Mouse (Mus musculus): ENCODE data around the gene Gm28036.
"Not testable (repeated sequence)": the region's sequence is repeated elsewhere in the genome, so short reads cannot be mapped to it uniquely, and the experiment has no call there.

The Gm28036 gene

GRCm38 (mm10) chr2:156126992-156127391 is at the start of gene Gm28036:
Gene Gm28036 (minus strand): TSS chr2:156127092.
- DNase-seq (ENCODE audit: low spot score in 2 of 2), result no peak

DNA sequence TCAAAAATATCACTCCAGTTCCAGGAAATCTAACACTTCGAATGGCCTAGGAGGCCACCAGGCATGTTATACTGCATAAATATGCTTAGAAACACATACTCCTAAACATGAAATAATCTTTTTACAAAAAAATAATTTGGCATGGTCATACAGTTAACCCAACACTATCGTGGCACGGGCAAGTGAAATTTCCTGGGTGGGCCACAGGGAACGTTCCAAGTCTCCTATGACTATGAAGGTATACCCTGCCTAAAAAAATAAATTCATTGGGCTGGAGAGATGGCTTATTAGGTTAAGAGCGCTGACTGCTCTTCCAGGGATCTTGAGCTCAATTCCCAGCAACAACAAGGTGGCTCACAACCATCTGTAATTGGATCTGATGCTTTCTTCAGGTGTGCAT is 39.7 kb upstream of the Gm28036 start:
- no peak for DNase-seq (ENCODE audit: low spot score in 2 of 2)

GRCm38 (mm10) chr2:156165478-156165877 is 38.6 kb upstream of the Gm28036 start:
- no peak for DNase-seq (ENCODE audit: low spot score in 2 of 2)

DNA sequence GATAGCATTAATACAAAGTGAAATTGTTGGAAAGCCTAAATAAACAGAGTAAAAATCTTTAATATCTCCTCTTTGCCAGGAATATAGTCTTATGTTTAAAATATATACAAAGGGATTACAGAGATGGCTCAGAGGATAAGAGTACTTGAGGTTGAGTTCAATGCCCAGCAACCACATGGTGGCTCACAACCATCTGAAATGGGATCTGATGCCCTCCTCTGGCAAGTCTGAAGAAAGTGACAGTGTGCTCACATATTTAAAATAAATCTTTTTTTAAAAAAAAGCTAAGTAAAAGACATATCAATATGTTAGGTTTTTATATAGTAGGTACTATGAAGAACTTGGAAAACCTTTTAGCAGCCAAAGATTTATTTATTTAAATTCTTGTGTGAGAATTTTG is 24.6 kb upstream of the Gm28036 start:
- no peak for DNase-seq (ENCODE audit: low spot score in 2 of 2)

GRCm38 (mm10) chr2:156147316-156147915 is 20.5 kb upstream of the Gm28036 start:
- DNase-seq (ENCODE audit: low spot score in 2 of 2), result no peak

DNA sequence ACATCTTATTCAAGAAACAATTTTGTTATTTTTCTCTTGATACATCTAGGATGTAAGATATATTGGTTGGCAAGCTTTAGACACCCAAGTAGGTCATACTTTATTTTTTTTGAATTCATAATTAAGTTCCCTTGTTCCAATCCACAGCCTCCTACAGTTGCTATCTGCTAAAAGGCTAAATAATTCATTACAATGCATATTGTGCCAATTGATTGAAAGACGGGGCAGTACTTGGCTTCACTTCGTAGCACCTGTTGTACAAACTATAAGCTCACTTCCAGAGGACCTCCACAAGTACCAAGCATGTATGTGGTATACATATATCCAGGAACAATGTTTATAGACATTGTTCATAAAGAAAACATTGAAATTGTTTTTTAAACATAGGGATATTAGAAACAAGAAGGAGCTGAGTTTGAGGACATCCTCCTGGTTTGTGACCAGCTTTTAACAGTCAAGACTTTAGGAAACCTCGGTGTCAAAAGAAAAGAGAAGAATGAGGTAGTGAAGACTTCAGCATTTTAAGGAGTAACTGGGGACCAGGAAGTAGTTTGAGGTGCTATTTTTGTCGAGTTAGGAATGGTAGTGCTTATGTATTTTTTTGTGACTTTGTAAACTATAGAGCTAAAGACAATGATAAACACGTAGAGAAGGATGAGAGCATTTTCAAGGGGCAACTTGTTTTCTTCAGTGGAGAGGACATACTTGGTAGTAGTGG is 19.5 kb upstream of the Gm28036 start:
- no peak for DNase-seq (ENCODE audit: low spot score in 2 of 2)

DNA sequence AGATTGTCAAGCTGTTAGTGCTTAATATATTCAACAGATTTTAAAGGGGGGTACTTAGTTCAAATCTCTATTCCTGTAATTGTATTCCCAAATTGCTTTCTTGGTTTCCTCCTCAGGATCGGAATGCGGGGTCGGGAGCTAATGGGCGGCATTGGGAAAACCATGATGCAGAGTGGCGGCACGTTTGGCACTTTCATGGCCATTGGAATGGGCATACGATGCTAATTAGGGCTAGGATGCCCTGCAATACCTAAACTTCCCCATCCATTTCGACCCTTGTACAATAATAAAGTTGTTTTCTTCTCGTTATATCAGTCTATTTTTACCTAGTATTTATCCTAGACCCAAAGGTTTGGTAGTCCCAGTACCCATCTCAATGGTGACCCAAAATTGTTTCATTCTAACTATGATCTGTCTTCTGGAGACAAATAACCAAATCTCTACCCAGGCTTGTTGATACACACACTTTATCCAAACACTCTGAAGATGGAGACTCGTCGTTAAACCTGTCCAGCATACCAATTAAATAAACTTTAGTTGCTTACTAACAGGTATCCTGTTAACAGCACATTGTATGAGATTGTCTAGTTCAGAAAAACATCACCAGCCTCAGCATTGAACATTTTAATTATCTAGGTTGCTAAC is 18.7 kb upstream of the Gm28036 start:
- DNase-seq (ENCODE audit: low spot score in 2 of 2), result no peak

GRCm38 (mm10) chr2:156143953-156144724 is 17.2 kb upstream of the Gm28036 start, which contains the start of the genes Romo1 and Nfs1:
Gene Romo1 (plus strand): TSS chr2:156144039.
Gene Nfs1 (minus strand): TSS chr2:156144186.
- DNase-seq (ENCODE audit: low spot score in 2 of 2), result peak; percentile 98

- DNase-seq (ENCODE audit: low spot score in 2 of 2), result no peak
These were observed 16.5 kb upstream of the Gm28036 start for GRCm38 (mm10) chr2:156143367-156143766.

- no peak for DNase-seq (ENCODE audit: low spot score in 2 of 2)
These were observed 15.9 kb upstream of the Gm28036 start for GRCm38 (mm10) chr2:156142820-156143219.

DNA sequence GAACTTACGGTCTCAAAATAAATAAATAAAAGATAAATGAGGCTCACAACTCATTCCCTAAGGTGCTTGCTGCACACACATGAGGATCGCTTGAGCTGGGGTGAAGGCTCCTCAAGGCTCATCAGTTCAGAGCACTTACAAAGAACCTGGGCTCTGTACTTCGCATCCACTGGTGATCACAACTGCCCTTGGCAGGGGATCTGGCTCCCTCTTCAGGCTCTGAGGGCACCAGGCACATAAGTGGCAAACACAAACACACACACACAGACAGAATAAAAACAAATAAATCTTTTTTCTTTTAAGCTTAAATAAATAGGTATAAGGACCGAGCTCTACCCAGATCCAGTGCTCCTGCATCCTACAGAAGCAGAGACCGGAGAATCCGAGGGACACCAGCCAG is 8.8 kb upstream of the Gm28036 start:
- DNase-seq (ENCODE audit: low spot score in 2 of 2), result peak in 1 of 2 experiments; percentile 9

DNA sequence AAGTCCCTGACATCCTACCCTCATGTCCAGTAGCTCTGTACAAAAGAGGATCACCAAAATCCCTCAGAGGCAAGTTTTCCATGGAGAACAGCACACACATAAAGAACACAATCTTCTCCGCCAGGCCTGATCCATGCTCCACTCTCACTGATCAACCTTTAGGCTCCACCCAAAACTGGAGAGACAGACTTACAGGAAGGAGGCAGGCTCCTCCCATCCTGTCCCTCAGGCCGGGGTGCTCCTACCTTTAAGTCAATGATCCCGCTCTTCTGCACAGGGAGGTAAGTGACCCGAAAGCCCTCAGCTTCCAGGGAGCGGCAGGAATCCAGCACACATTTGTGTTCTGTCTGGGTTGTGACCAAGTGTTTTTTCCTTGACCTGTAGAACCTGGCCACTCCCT is 7.3 kb upstream of the Gm28036 start:
- peak in 1 of 2 experiments; percentile 12 for DNase-seq (ENCODE audit: low spot score in 2 of 2)

GRCm38 (mm10) chr2:156123731-156124130 is 3.2 kb downstream of the Gm28036 start:
- DNase-seq (ENCODE audit: low spot score in 2 of 2), result no peak

- no peak for DNase-seq (ENCODE audit: low spot score in 2 of 2)
These were observed 7.3 kb downstream of the Gm28036 start for GRCm38 (mm10) chr2:156119566-156119965.

GRCm38 (mm10) chr2:156112080-156112423 is 14.8 kb downstream of the Gm28036 start:
- not testable (repeated sequence) for DNase-seq (ENCODE audit: low spot score in 2 of 2)

DNA sequence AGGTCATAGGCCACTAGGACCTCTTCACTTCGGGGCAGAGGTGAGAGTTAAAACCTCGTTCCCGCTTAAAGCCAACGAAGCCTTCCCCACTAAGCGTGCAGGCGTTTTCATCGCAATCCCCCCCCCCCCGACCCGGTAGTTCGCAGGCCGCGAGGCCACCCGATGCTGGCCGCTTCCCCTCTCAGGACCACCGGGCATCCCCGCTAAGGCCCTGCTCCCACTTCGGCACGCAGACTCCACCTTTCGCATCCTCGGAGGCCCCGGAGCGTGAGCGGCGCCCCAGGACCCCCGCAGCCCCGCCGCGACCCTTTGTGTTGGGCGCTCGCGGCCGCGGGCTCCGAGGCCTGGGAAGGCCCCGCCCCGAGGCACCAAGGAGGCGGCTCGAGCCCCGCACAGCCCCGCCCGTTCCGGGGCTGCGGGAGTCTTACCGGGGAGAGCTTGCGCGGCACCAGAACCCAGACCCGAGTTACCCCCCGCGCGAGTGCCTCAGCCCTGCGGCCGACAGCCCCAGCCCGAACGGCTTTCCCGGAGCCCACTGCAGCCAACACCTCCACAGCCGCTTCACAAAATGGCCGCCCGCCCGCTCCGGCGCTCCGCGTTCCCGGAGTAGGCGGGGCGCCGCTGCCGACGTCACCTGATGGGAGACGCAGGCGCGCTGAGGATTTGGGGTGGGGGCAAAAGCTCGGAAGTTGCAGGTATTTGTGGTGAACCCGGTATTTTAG is 15.4 kb downstream of the Gm28036 start, which contains the start of the genes Cpne1 and Rbm12:
Gene Cpne1, minus strand, starts transcription at position 608 of the 722 bp plus-strand sequence.
Gene Rbm12, minus strand, starts transcription at position 621 of the 722 bp plus-strand sequence.
- peak; percentile 94 to 95 for DNase-seq (ENCODE audit: low spot score in 2 of 2)

GRCm38 (mm10) chr2:156110627-156111357 is 16.1 kb downstream of the Gm28036 start:
- DNase-seq (ENCODE audit: low spot score in 2 of 2), result peak in 1 of 2 experiments; percentile 39

- DNase-seq (ENCODE audit: low spot score in 2 of 2), result peak in 1 of 2 experiments; percentile 11
These were observed 35.0 kb downstream of the Gm28036 start for GRCm38 (mm10) chr2:156091926-156092325.

DNA sequence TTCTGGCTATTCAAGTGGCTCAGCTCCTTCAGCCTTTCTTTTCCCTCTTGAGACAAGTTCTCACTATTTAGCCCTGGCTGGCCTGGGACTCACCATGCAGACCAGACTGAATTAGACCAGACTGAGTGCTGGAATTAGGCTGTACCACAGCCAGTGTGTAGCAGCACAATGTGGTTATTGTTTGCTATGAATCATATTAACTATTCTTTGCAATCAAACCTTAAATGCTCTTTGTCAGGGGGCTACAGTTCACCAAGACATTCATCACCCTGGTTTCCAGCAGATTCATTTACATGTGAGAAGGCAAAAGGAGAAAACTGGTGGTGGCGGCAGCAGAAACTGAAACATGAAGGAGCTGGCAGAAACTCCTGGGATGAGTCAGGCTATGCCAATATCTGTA is 37.1 kb downstream of the Gm28036 start:
- DNase-seq (ENCODE audit: low spot score in 2 of 2), result peak in 1 of 2 experiments; percentile 25

GRCm38 (mm10) chr2:156087391-156088110 is 39.3 kb downstream of the Gm28036 start:
- DNase-seq (ENCODE audit: low spot score in 2 of 2), result peak in 1 of 2 experiments; percentile 9
